8 mouse cellular contexts compared by ENCODE assay signal in the genomic region with DNA sequence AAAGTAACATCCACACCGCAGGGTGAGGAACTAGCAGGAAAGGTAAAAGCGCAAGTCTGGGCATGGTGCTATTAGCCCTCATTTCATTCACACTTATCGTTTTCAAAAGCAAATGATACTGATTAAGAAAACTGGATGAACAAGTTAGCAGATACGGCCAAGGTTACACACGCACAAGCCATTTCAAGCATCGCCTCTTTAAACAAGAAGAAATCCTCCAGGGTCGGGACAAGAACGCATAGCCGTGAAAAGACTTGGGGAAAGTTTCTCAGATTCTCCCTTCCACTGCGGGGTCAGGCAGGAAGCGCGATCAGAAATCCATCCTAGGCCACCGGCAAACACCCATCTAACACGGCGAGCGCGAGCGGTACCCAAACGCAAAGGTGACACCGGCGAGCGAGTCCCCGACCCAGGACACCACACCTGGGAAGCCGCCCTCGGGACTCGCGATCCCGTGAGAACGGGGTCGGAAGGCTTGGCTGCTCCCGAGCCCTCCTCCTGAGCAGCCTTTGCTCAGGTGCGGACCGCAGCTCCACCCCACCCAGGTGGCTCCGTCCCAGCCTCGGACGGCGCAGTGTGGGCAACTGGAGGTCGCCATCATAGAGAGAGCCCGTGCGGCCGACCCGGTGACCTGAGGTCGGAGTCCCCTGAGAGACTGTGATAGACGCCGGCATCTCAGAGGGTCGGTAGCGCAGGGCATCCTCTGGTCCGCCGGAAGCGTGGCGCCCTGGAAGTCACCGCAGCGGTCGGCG. TPM values are rescaled to one million over a fixed set of nuclear protein-coding genes. Genes with fewer than 3 reads are reported as not detected.
DNase-seq lines count a peak whose midpoint lies in the region; ATAC-seq and TF ChIP-seq lines count a peak whose summit lies in the region.

No protein-coding gene starts in this region.

- TF ChIP-seq POLR2A in limb, embryonic 14.5 days (IDR thresholded peaks at IDR 0.05; ENCODE audit: borderline replicate concordance, extremely low read depth, insufficient read depth, insufficient read length): no peak

- no peak overlapping the region for H3K27ac ChIP-seq in kidney, embryonic 14.5 days (ENCODE audit: low read depth, low read length)
- peak overlapping the region; percentile 16 for H3K27ac ChIP-seq in ES-E14 (ENCODE audit: insufficient read depth, low read depth, low read length, poor library complexity, severe bottlenecking)
- no peak overlapping the region for H3K27ac ChIP-seq in limb, embryonic 14.5 days (replicated peaks; ENCODE audit: low read depth, low read length)
- H3K27ac ChIP-seq in neural tube, embryonic 15.5 days (replicated peaks): no peak overlapping the region

- H3K36me3 ChIP-seq in kidney, embryonic 14.5 days (ENCODE audit: control insufficient read depth, insufficient read depth, low read length): peaks cover 7% of the 10 kb centered on the region
- H3K36me3 ChIP-seq in ES-E14 (ENCODE audit: control insufficient read depth, insufficient read depth, low read length, poor library complexity, severe bottlenecking): peaks cover under 1% of the 10 kb centered on the region
- peaks cover 14% of the 10 kb centered on the region for H3K36me3 ChIP-seq in erythroblast, embryonic 14.5 days (ENCODE audit: control insufficient read depth)
- peaks cover 6% of the 10 kb centered on the region for H3K36me3 ChIP-seq in limb, embryonic 14.5 days (ENCODE audit: control insufficient read depth, insufficient read depth, low read length)
- H3K36me3 ChIP-seq in neural tube, embryonic 15.5 days: peaks cover 10% of the 10 kb centered on the region

- peaks cover 4% of the 10 kb centered on the region for H3K4me1 ChIP-seq in kidney, embryonic 14.5 days (ENCODE audit: control insufficient read depth, insufficient read depth, low read length)
- no peaks in the 10 kb centered on the region for H3K4me1 ChIP-seq in ES-E14 (ENCODE audit: control insufficient read depth in 2 of 2, insufficient read depth in 2 of 2, low read length in 2 of 2, poor library complexity in 1 of 2)
- peaks cover 23% of the 10 kb centered on the region for H3K4me1 ChIP-seq in erythroblast, embryonic 14.5 days (ENCODE audit: control insufficient read depth)
- peaks cover 3% of the 10 kb centered on the region; the same call in 1 of the 2 replicates for H3K4me1 ChIP-seq in limb, embryonic 14.5 days (ENCODE audit: control insufficient read depth, insufficient read depth, low read length)
- peaks cover 24% of the 10 kb centered on the region for H3K4me1 ChIP-seq in neural tube, embryonic 15.5 days

- peak overlapping the region; percentile 94 for H3K4me3 ChIP-seq in kidney, embryonic 14.5 days (ENCODE audit: low read length)
- H3K4me3 ChIP-seq in ES-E14 (ENCODE audit: insufficient read depth in 1 of 2, low read depth in 1 of 2, low read length in 2 of 2, poor library complexity in 1 of 2, severe bottlenecking in 1 of 2): peak overlapping the region; percentile 90 to 98
- H3K4me3 ChIP-seq in erythroblast, embryonic 14.5 days (replicated peaks): peak overlapping the region; percentile 74
- H3K4me3 ChIP-seq in limb, embryonic 14.5 days (replicated peaks; ENCODE audit: low read length): peak overlapping the region; percentile 89
- peak overlapping the region; percentile 77 for H3K4me3 ChIP-seq in neural tube, embryonic 15.5 days (replicated peaks)

- no peaks in the 10 kb centered on the region for H3K27me3 ChIP-seq in kidney, embryonic 14.5 days (ENCODE audit: control insufficient read depth, insufficient read depth, low read length)
- peaks cover 4% of the 10 kb centered on the region; the same call in 1 of the 2 replicates for H3K27me3 ChIP-seq in erythroblast, embryonic 14.5 days (ENCODE audit: control insufficient read depth)
- H3K27me3 ChIP-seq in limb, embryonic 14.5 days (ENCODE audit: control insufficient read depth, insufficient read depth, low read length): no peaks in the 10 kb centered on the region
- H3K27me3 ChIP-seq in neural tube, embryonic 15.5 days (replicated peaks): no peaks in the 10 kb centered on the region

- 1% methylated on average over 55 of the region's 55 CpGs for WGBS in kidney, embryonic 14.5 days
- WGBS in limb, embryonic 14.5 days: 1% methylated on average over 40 of the region's 55 CpGs
- 1% methylated on average over 55 of the region's 55 CpGs for WGBS in neural tube, embryonic 15.5 days

- H3K4me2 ChIP-seq in kidney, embryonic 14.5 days (replicated peaks; ENCODE audit: low read depth, low read length): peak overlapping the region; percentile 97
- peak overlapping the region; percentile 89 for H3K4me2 ChIP-seq in limb, embryonic 14.5 days (replicated peaks; ENCODE audit: low read depth, low read length, severe bottlenecking)
- peak overlapping the region; percentile 87 for H3K4me2 ChIP-seq in neural tube, embryonic 15.5 days

- peak overlapping the region; percentile 75 for H3K9ac ChIP-seq in kidney, embryonic 14.5 days (ENCODE audit: low read depth, low read length)
- H3K9ac ChIP-seq in ES-E14 (ENCODE audit: insufficient read depth, low read depth, low read length, poor library complexity, severe bottlenecking): peak overlapping the region; percentile 88
- peak overlapping the region; percentile 65 for H3K9ac ChIP-seq in limb, embryonic 14.5 days (ENCODE audit: low read depth, low read length, severe bottlenecking)
- peak overlapping the region; percentile 72 for H3K9ac ChIP-seq in neural tube, embryonic 15.5 days (replicated peaks)

- no peak for ATAC-seq in kidney, embryonic 14.5 days (ENCODE audit: low FRiP score, low TSS enrichment)
- ATAC-seq in limb, embryonic 14.5 days (ENCODE audit: low FRiP score, low read depth): peak; percentile 51; the same call in 1 of the 2 replicates
- no peak; the same call in none of the 2 replicates for ATAC-seq in neural tube, embryonic 15.5 days (ENCODE audit: low FRiP score)

- H3K9me3 ChIP-seq in kidney, embryonic 14.5 days (ENCODE audit: control insufficient read depth, low read length): 0 out of 2 replicates have a peak, but pooled peaks cover 2% of the 10 kb centered on the region
- H3K9me3 ChIP-seq in ES-E14 (ENCODE audit: control insufficient read depth, insufficient read depth, low read depth, low read length): no peaks in the 10 kb centered on the region
- no peaks in the 10 kb centered on the region for H3K9me3 ChIP-seq in erythroblast, embryonic 14.5 days (ENCODE audit: control insufficient read depth, low read length)
- no peaks in the 10 kb centered on the region for H3K9me3 ChIP-seq in limb, embryonic 14.5 days (ENCODE audit: control insufficient read depth, low read length)
- H3K9me3 ChIP-seq in neural tube, embryonic 15.5 days (replicated peaks): no peaks in the 10 kb centered on the region

- in situ Hi-C loops in ES-E14 (cut with MboI; ENCODE audit: low sequenced_read_pairs in 2 of 2, unreplicated experiment in 2 of 2): loop anchor here in 1 of 2 experiments (25.0 kb wide), 1 partner anchor 213 kb away; no protein-coding TSS in a partner anchor

- no peak for DNase-seq in kidney, postnatal 4 days
- peak; percentile 17 for DNase-seq in ES-E14 (ENCODE audit: low read depth, low spot score)
- DNase-seq in limb, embryonic 14.5 days (ENCODE audit: low spot score): no peak
- DNase-seq in gastrocnemius, postnatal 25 days: no peak
- no peak for DNase-seq in adrenal gland, postnatal 10 days

TF ChIP-seq in ES-E14, 5 proteins besides CTCF, POLR2A, EP300 and RAD21:
- TF ChIP-seq HCFC1 (IDR thresholded peaks at IDR 0.05; ENCODE audit: borderline replicate concordance, insufficient read depth, low read length) (no peak; the same call in 1 of the 2 replicates), MAFK (IDR thresholded peaks at IDR 0.05; ENCODE audit: insufficient read depth, low read depth, low read length) (no peak), ZC3H11A (IDR thresholded peaks at IDR 0.05; ENCODE audit: borderline replicate concordance, low read depth, low read length) (no peak), ZNF384 (IDR thresholded peaks at IDR 0.05; ENCODE audit: low read depth, low read length) (no peak), CHD2 (IDR thresholded peaks at IDR 0.05; ENCODE audit: low read depth, low read length) (no peak)

RNA-seq across cellular contexts. Expression of a gene that starts 0.5 kb away (rescaled TPM):
- 39.3 and 46.1 TPM in 2 replicates for polyA plus RNA-seq in kidney, embryonic 14.5 days (2014; fragmentation: Nextera tagmentation; extraction: Ambion mirVana)
- 74.4 and 74.8 TPM in 2 replicates for total RNA-seq in ES-E14 (2012; rRNA removed)
- 0.09 and 0.28 TPM in 2 replicates for polyA plus RNA-seq in erythroblast, embryonic 14.5 days (2012)
- 21.6 and 23.5 TPM in 2 replicates for polyA plus RNA-seq in limb, embryonic 14.5 days (2012; rRNA removed)
- 30.5 and 32.9 TPM in 2 replicates for polyA plus RNA-seq in limb, embryonic 14.5 days (2014; fragmentation: Nextera tagmentation; extraction: Ambion mirVana)
- polyA plus RNA-seq in neural tube, embryonic 15.5 days (2015; fragmentation: Nextera tagmentation; extraction: Ambion mirVana): 33.4 and 35.2 TPM in 2 replicates
- total RNA-seq in gastrocnemius, postnatal 25 days (2021): 1 to 10 TPM; 1.6 to 1.8 TPM
- 10 to 100 TPM in 1 of 2 experiments, 1 to 10 TPM in 1; 8.3 to 11.0 TPM for total RNA-seq in adrenal gland, postnatal 10 days (2021)

RNA-seq across cellular contexts. Expression of a gene that starts 0.7 kb away (rescaled TPM):
- 150 and 193 TPM in 2 replicates for polyA plus RNA-seq in kidney, embryonic 14.5 days (2014; fragmentation: Nextera tagmentation; extraction: Ambion mirVana)
- total RNA-seq in ES-E14 (2012; rRNA removed): 23.5 and 35.4 TPM in 2 replicates
- polyA plus RNA-seq in erythroblast, embryonic 14.5 days (2012): 1.1 TPM in 2 replicates
- polyA plus RNA-seq in limb, embryonic 14.5 days (2012; rRNA removed): 36.0 and 42.1 TPM in 2 replicates
- 126 and 132 TPM in 2 replicates for polyA plus RNA-seq in limb, embryonic 14.5 days (2014; fragmentation: Nextera tagmentation; extraction: Ambion mirVana)
- polyA plus RNA-seq in neural tube, embryonic 15.5 days (2015; fragmentation: Nextera tagmentation; extraction: Ambion mirVana): 188 and 202 TPM in 2 replicates
- 10 to 100 TPM; 38.5 to 41.4 TPM for total RNA-seq in gastrocnemius, postnatal 25 days (2021)
- total RNA-seq in adrenal gland, postnatal 10 days (2021): 10 to 100 TPM; 49.9 to 52.7 TPM

Comparison
In these comparisons a context has a peak if more than half of its experiments do, and no peak if none do; other contexts are left out.
1. RNA of a gene that starts 0.5 kb away (polyA plus RNA-seq): 39.3 to 46.1 TPM in kidney, embryonic 14.5 days, 33.4 to 35.2 TPM in neural tube, embryonic 15.5 days and 21.6 to 32.9 TPM in limb, embryonic 14.5 days; 0.09 to 0.28 TPM in erythroblast, embryonic 14.5 days; every median in the first group is over 10 times any median in the second.
2. RNA of a gene that starts 0.7 kb away (polyA plus RNA-seq): 188 to 202 TPM in neural tube, embryonic 15.5 days, 150 to 193 TPM in kidney, embryonic 14.5 days and 36.0 to 132 TPM in limb, embryonic 14.5 days; 1.1 TPM in erythroblast, embryonic 14.5 days; every median in the first group is over 10 times any median in the second.
3. Peak in every context shown above with its lines, with median percentiles within 50 percentile points of each other: H3K4me2 ChIP-seq, H3K4me3 ChIP-seq and H3K9ac ChIP-seq.